In the genomic region with DNA sequence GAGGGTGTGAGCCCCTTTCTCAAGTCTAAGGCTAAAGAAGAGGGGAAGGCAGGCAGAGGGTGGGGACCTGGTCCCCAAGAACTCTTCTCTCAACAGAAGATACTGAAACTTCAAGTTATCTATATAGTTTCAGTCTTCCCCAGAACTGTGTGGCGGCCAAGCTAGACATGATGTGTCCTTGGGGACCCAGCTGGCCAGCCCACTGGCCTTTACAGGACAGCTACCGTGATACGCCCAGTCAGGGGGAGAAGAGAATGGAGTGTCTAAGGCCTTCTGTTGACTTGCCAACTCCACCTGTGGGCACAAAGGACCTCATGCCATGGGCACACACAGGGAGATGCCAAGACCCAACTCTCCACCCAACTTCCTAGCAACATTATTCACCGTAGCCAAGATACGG, we compare ENCODE assay signal across 7 mouse cellular contexts. TPM values are rescaled to one million over a fixed set of nuclear protein-coding genes. Genes with fewer than 3 reads are reported as not detected.
A peak's percentile ranks its signal among the peaks of the same experiment; 100 is the strongest.
DNase-seq lines count a peak whose midpoint lies in the region; ATAC-seq and TF ChIP-seq lines count a peak whose summit lies in the region.

No protein-coding gene starts in this region.

- H3K36me3 ChIP-seq in kidney, embryonic 16.5 days (ENCODE audit: insufficient read depth, low read length): no peaks in the 10 kb centered on the region
- no peaks in the 10 kb centered on the region for H3K36me3 ChIP-seq in ES-Bruce4 (ENCODE audit: control insufficient read depth, insufficient read depth, low read length, poor library complexity, severe bottlenecking)
- no peaks in the 10 kb centered on the region for H3K36me3 ChIP-seq in embryonic facial prominence, embryonic 12.5 days
- H3K36me3 ChIP-seq in limb, embryonic 10.5 days: peaks cover 14% of the 10 kb centered on the region

- no peak for TF ChIP-seq EP300 in ES-Bruce4 (IDR thresholded peaks at IDR 0.05; ENCODE audit: insufficient read depth, low read depth, low read length)

- no peak for DNase-seq in kidney, postnatal 36 days
- DNase-seq in limb, embryonic 10.5 days (ENCODE audit: low spot score): no peak
- no peak for DNase-seq in Muller cell, postnatal 12 days (ENCODE audit: inconsistent ontology term)
- no peak for DNase-seq in left cerebral cortex, postnatal 10 days (ENCODE audit: extremely low spot score in 1 of 2, low spot score in 2 of 2)

- H3K4me2 ChIP-seq in kidney, embryonic 16.5 days (replicated peaks; ENCODE audit: low read depth, low read length): no peak overlapping the region
- H3K4me2 ChIP-seq in embryonic facial prominence, embryonic 12.5 days (replicated peaks): no peak overlapping the region

- TF ChIP-seq CTCF in ES-Bruce4 (IDR thresholded peaks at IDR 0.05; ENCODE audit: low read depth, low read length): no peak

- H3K27ac ChIP-seq in kidney, embryonic 16.5 days (ENCODE audit: low read length): peak overlapping the region; percentile 19; the same call in 1 of the 2 replicates
- peak overlapping the region; percentile 91 for H3K27ac ChIP-seq in ES-Bruce4 (ENCODE audit: insufficient read depth, low read length)
- peak overlapping the region; percentile 66 for H3K27ac ChIP-seq in embryonic facial prominence, embryonic 12.5 days
- H3K27ac ChIP-seq in limb, embryonic 10.5 days: peak overlapping the region; percentile 93

- ATAC-seq in kidney, embryonic 16.5 days (ENCODE audit: low FRiP score, low TSS enrichment): no peak
- no peak for ATAC-seq in embryonic facial prominence, embryonic 12.5 days (ENCODE audit: insufficient number of reproducible peaks, insufficient read depth, low FRiP score, low TSS enrichment)

- no peak for TF ChIP-seq POLR2A in ES-Bruce4 (IDR thresholded peaks at IDR 0.05; ENCODE audit: insufficient read depth, low read length)

- H3K9me3 ChIP-seq in kidney, embryonic 16.5 days (ENCODE audit: low read length): no peaks in the 10 kb centered on the region
- H3K9me3 ChIP-seq in ES-Bruce4 (replicated peaks; ENCODE audit: control insufficient read depth, insufficient read depth, low read length, poor library complexity, severe bottlenecking): no peaks in the 10 kb centered on the region
- H3K9me3 ChIP-seq in embryonic facial prominence, embryonic 12.5 days: no peaks in the 10 kb centered on the region
- no peaks in the 10 kb centered on the region for H3K9me3 ChIP-seq in limb, embryonic 10.5 days (replicated peaks)

- H3K4me1 ChIP-seq in kidney, embryonic 16.5 days (ENCODE audit: insufficient read depth, low read length): peaks cover 75% of the 10 kb centered on the region
- peaks cover 26% of the 10 kb centered on the region for H3K4me1 ChIP-seq in ES-Bruce4 (ENCODE audit: control insufficient read depth, insufficient read depth, low read length)
- H3K4me1 ChIP-seq in embryonic facial prominence, embryonic 12.5 days: peaks cover 79% of the 10 kb centered on the region
- H3K4me1 ChIP-seq in limb, embryonic 10.5 days: peaks cover 95% of the 10 kb centered on the region

- no peak overlapping the region for H3K9ac ChIP-seq in kidney, embryonic 16.5 days (replicated peaks; ENCODE audit: low read length)
- no peak overlapping the region for H3K9ac ChIP-seq in ES-Bruce4 (ENCODE audit: low read depth, poor library complexity, severe bottlenecking)
- no peak overlapping the region for H3K9ac ChIP-seq in embryonic facial prominence, embryonic 12.5 days

- no peaks in the 10 kb centered on the region for H3K27me3 ChIP-seq in kidney, embryonic 16.5 days (ENCODE audit: insufficient read depth, low read length)
- no peaks in the 10 kb centered on the region for H3K27me3 ChIP-seq in ES-Bruce4 (ENCODE audit: control insufficient read depth, insufficient read depth, low read length, poor library complexity, severe bottlenecking)
- H3K27me3 ChIP-seq in embryonic facial prominence, embryonic 12.5 days: no peaks in the 10 kb centered on the region
- H3K27me3 ChIP-seq in limb, embryonic 10.5 days (ENCODE audit: low read depth, poor library complexity, severe bottlenecking): no peaks in the 10 kb centered on the region

- intact Hi-C loops in left cerebral cortex, postnatal 10 days (cut with DNase I): no loop called here

- 89% methylated on average over 5 of the region's 5 CpGs for WGBS in kidney, embryonic 16.5 days
- 79% methylated on average over 5 of the region's 5 CpGs for WGBS in embryonic facial prominence, embryonic 12.5 days
- 93% methylated on average over 5 of the region's 5 CpGs for WGBS in limb, embryonic 10.5 days

- no peak overlapping the region for H3K4me3 ChIP-seq in kidney, embryonic 16.5 days (ENCODE audit: low read length)
- no peak overlapping the region for H3K4me3 ChIP-seq in ES-Bruce4 (ENCODE audit: low read depth, low read length)
- no peak overlapping the region for H3K4me3 ChIP-seq in embryonic facial prominence, embryonic 12.5 days
- H3K4me3 ChIP-seq in limb, embryonic 10.5 days: no peak overlapping the region

RNA-seq across cellular contexts. Expression of a gene that starts 31.8 kb away (rescaled TPM):
- 44.8 and 49.2 TPM in 2 replicates for polyA plus RNA-seq in kidney, embryonic 16.5 days (2015; fragmentation: Nextera tagmentation; extraction: Ambion mirVana)
- polyA plus RNA-seq in ES-Bruce4 (2011; ENCODE audit: insufficient read depth, insufficient read length, low read depth, missing spikeins): 193 and 203 TPM in 2 replicates
- 43.0 and 46.5 TPM in 2 replicates for polyA plus RNA-seq in embryonic facial prominence, embryonic 12.5 days (2016; fragmentation: Nextera tagmentation; extraction: Ambion mirVana)
- 48.6 and 49.5 TPM in 2 replicates for polyA plus RNA-seq in limb, embryonic 10.5 days (2016; fragmentation: Nextera tagmentation; extraction: Ambion mirVana)
- 100 to 1,000 TPM in 1 of 2 experiments, 10 to 100 TPM in 1; 88.2 to 103 TPM for total RNA-seq in left cerebral cortex, postnatal 10 days (2021)

Comparison
In these comparisons a context has a peak if more than half of its experiments do, and no peak if none do; other contexts are left out.
1. H3K27ac ChIP-seq: peak in every context shown above with its lines; median percentile 93 in limb, embryonic 10.5 days; 91 in ES-Bruce4; 66 in embryonic facial prominence, embryonic 12.5 days; 19 in kidney, embryonic 16.5 days.